1 mouse cellular context compared by ENCODE assay signal in genomic region chr7:30563117-30563905, GRCm38 (mm10).
TF ChIP-seq lines count a peak whose summit lies in the region.

U2af1l4 (plus strand) TSS chr7:30563301.
Gm49396 (plus strand) TSS chr7:30563344.
Psenen (minus strand) TSS chr7:30563627.

TF ChIP-seq in myocyte, 11 proteins besides CTCF, POLR2A, EP300 and RAD21 (continued from another document):
- no peak for TF ChIP-seq SRF (IDR thresholded peaks at IDR 0.05; ENCODE audit: control insufficient read depth, insufficient read length, low read depth)
- TF ChIP-seq MYOG (IDR thresholded peaks at IDR 0.05; ENCODE audit: control insufficient read depth in 1 of 3, insufficient read depth in 1 of 3, insufficient read length in 2 of 3, low read depth in 2 of 3), result no peak
- no peak for TF ChIP-seq CEBPB (IDR thresholded peaks at IDR 0.05; ENCODE audit: insufficient read depth, poor library complexity, severe bottlenecking)
